Mouse (Mus musculus) liver, adult 2 months (tissue): ENCODE results near the gene Zfp775. TPM values are rescaled to one million over a fixed set of nuclear protein-coding genes. Genes with fewer than 3 reads are reported as not detected.
A peak's percentile ranks its signal among the peaks of the same experiment; 100 is the strongest.

Experiments
- DNase-seq: peaks from one replicate; pipeline ENCODE4 v3.0.0-alpha.2; 2011; ENCODE audit warnings: low read depth, low spot score; ENCODE audit errors: extremely low read depth
- H3K27ac ChIP-seq: fragments of 200-500 bp; replicated peaks from 2 replicates; pipeline ENCODE4 v1.5.1; 2012; ENCODE audit warnings: low read depth, mild to moderate bottlenecking, control low read depth, inconsistent platforms, low read length; ENCODE audit not compliant: insufficient read depth
- H3K27me3 ChIP-seq: fragments of 200-500 bp; 2 replicates; pipeline ENCODE4 v1.6.1; 2012; ENCODE audit warnings: mild to moderate bottlenecking, moderate library complexity, low read length, inconsistent platforms; ENCODE audit not compliant: control insufficient read depth, insufficient read depth
- H3K36me3 ChIP-seq: fragments of 200-500 bp; 2 replicates; pipeline ENCODE4 v1.6.1; 2012; ENCODE audit warnings: low read length, inconsistent platforms; ENCODE audit not compliant: control insufficient read depth, insufficient read depth
- H3K4me1 ChIP-seq: fragments of 200-500 bp; 2 replicates; pipeline ENCODE4 v1.6.1; 2011; ENCODE audit warnings: low read length; ENCODE audit not compliant: control insufficient read depth, insufficient read depth
- H3K4me3 ChIP-seq: fragments of 200-500 bp; 2 replicates; pipeline ENCODE4 v1.5.1; 2011; ENCODE audit warnings: low read depth, mild to moderate bottlenecking, control low read depth, low read length, moderate library complexity; ENCODE audit not compliant: insufficient read depth
- H3K79me2 ChIP-seq: fragments of 200-500 bp; 2 replicates; pipeline ENCODE4 v1.6.1; 2012; ENCODE audit warnings: inconsistent platforms, mild to moderate bottlenecking, low read length, moderate library complexity; ENCODE audit not compliant: control insufficient read depth, insufficient read depth
- H3K9ac ChIP-seq: fragments of 200-500 bp; 2 replicates; pipeline ENCODE4 v1.6.1; 2012; ENCODE audit warnings: low read depth, mild to moderate bottlenecking, control low read depth, inconsistent platforms, low read length
- CTCF ChIP-seq: fragments of 200-500 bp; IDR thresholded peaks from 2 replicates; pipeline ENCODE4 v1.5.1; 2011; ENCODE audit warnings: low read depth, low read length, control low read depth
- POLR2A ChIP-seq: fragments of 200-500 bp; IDR thresholded peaks from 2 replicates; pipeline ENCODE4 v1.6.1; 2011; ENCODE audit warnings: low read length, control low read depth; ENCODE audit not compliant: insufficient read depth; ENCODE audit errors: extremely low read depth
- WGBS: fragments of 180-500 bp; shearing (Covaris S2); methylation state at CpG from one replicate; pipeline ENCODE4 v1.1.7; 2018; 5-methylcytosine and 5-hydroxymethylcytosine counted together
- polyA plus RNA-seq: library from polyadenylated mRNA; depleted of rRNA; stranded (reverse); fragments of >200 nt; gene quantifications from 2 replicates; pipeline ENCODE4 v1.2.3, GENCODE M21; 2012
- total RNA-seq: library from RNA; depleted of rRNA; stranded (reverse); fragments of >200 nt; gene quantifications from 2 replicates; pipeline ENCODE4 v1.2.3, GENCODE M21; 2014

The Zfp775 gene
- total and polyA plus RNA-seq, 2 experiments, result 0.83 to 2.4 TPM

- TF ChIP-seq POLR2A (no peak), CTCF (no peak)
- no peak overlapping the region for H3K27ac ChIP-seq
- H3K79me2 ChIP-seq, result no peaks in the 10 kb centered on the region
- H3K27me3 ChIP-seq, result peaks cover 12% of the 10 kb centered on the region
- H3K36me3 ChIP-seq, result no peaks in the 10 kb centered on the region
- H3K4me3 ChIP-seq, result no peak overlapping the region
- no peak overlapping the region for H3K9ac ChIP-seq
- H3K4me1 ChIP-seq, result no peaks in the 10 kb centered on the region
- no peak for DNase-seq
- WGBS, result 27% methylated on average over 7 of the region's 7 CpGs
Measured at GRCm38 (mm10) chr6:48627511-48627924, 25.7 kb downstream of the Zfp775 start.

- Histone ChIP-seq H3K4me3 (no peak overlapping the region), H3K4me1 (no peaks in the 10 kb centered on the region), H3K9ac (no peak overlapping the region), H3K36me3 (no peaks in the 10 kb centered on the region), H3K27me3 (peaks cover 12% of the 10 kb centered on the region), H3K27ac (no peak overlapping the region), H3K79me2 (no peaks in the 10 kb centered on the region)
- WGBS, result 68% methylated on average over 3 of the region's 3 CpGs
- no peak for TF ChIP-seq POLR2A
- TF ChIP-seq CTCF, result no peak
- DNase-seq, result no peak
Measured at GRCm38 (mm10) chr6:48628377-48628776, 26.5 kb downstream of the Zfp775 start.

- Histone ChIP-seq H3K79me2 (no peaks in the 10 kb centered on the region), H3K4me1 (no peaks in the 10 kb centered on the region), H3K36me3 (no peaks in the 10 kb centered on the region), H3K27me3 (peaks cover 12% of the 10 kb centered on the region), H3K4me3 (peak overlapping the region; percentile 54; the same call in 1 of the 2 replicates), H3K9ac (peak overlapping the region; percentile 47; the same call in 1 of the 2 replicates), H3K27ac (no peak overlapping the region)
- TF ChIP-seq POLR2A (no peak), CTCF (no peak)
- 34% methylated on average over 54 of the region's 54 CpGs for WGBS
- DNase-seq, result no peak
Measured at GRCm38 (mm10) chr6:48628808-48629660, 27.2 kb downstream of the Zfp775 start.

- H3K79me2 ChIP-seq, result no peaks in the 10 kb centered on the region
- 42% methylated on average over 13 of the region's 13 CpGs for WGBS
- 0 out of 2 replicates have a peak overlapping the region, but pooled peaks have one; percentile 3 for H3K9ac ChIP-seq
- TF ChIP-seq CTCF (no peak), POLR2A (no peak)
- no peaks in the 10 kb centered on the region for H3K36me3 ChIP-seq
- H3K27ac ChIP-seq, result no peak overlapping the region
- no peak for DNase-seq
- H3K4me3 ChIP-seq, result peak overlapping the region; percentile 54; the same call in 1 of the 2 replicates
- peaks cover 12% of the 10 kb centered on the region for H3K27me3 ChIP-seq
- no peaks in the 10 kb centered on the region for H3K4me1 ChIP-seq
Measured at GRCm38 (mm10) chr6:48629661-48630034, 27.8 kb downstream of the Zfp775 start.

- WGBS, result 89% methylated on average over 8 of the region's 8 CpGs
- Histone ChIP-seq H3K4me1 (no peaks in the 10 kb centered on the region), H3K36me3 (no peaks in the 10 kb centered on the region), H3K79me2 (no peaks in the 10 kb centered on the region), H3K9ac (no peak overlapping the region), H3K27ac (no peak overlapping the region), H3K27me3 (peaks cover 12% of the 10 kb centered on the region), H3K4me3 (no peak overlapping the region)
- TF ChIP-seq CTCF (no peak), POLR2A (no peak)
- DNase-seq, result no peak
Measured at GRCm38 (mm10) chr6:48630831-48631230, 29.0 kb downstream of the Zfp775 start.

- Histone ChIP-seq H3K9ac (no peak overlapping the region), H3K27me3 (no peaks in the 10 kb centered on the region), H3K4me3 (no peak overlapping the region), H3K27ac (no peak overlapping the region), H3K4me1 (no peaks in the 10 kb centered on the region), H3K79me2 (no peaks in the 10 kb centered on the region), H3K36me3 (no peaks in the 10 kb centered on the region)
- no peak for DNase-seq
- 84% methylated on average over 2 of the region's 2 CpGs for WGBS
- TF ChIP-seq CTCF (no peak), POLR2A (no peak)
Measured at GRCm38 (mm10) chr6:48635105-48635504, 33.2 kb downstream of the Zfp775 start.
